Mouse (Mus musculus) embryonic facial prominence, embryonic 13.5 days (tissue): Measurements from ENCODE around the gene Krt8. TPM values are rescaled to one million over a fixed set of nuclear protein-coding genes. Genes with fewer than 3 reads are reported as not detected.
A peak's percentile ranks its signal among the peaks of the same experiment; 100 is the strongest.

Experiments
- ATAC-seq: fragments of 200-750 bp; cut with Nextera tagmentation; 2 replicates; pipeline ENCODE4 v1.8.0; 2017; ENCODE audit warnings: low read depth; ENCODE audit not compliant: insufficient number of reproducible peaks, insufficient read depth, low FRiP score, low TSS enrichment
- H3K27ac ChIP-seq: fragments of 300-500 bp; sonication (generic); 2 replicates; pipeline ENCODE4 v1.5.1; 2015; ENCODE audit warnings: moderate library complexity, mild to moderate bottlenecking, inconsistent platforms
- H3K27me3 ChIP-seq: fragments of 300-500 bp; sonication (generic); 2 replicates; pipeline ENCODE4 v1.6.1; 2015; ENCODE audit warnings: mild to moderate bottlenecking, inconsistent platforms
- H3K36me3 ChIP-seq: fragments of 300-500 bp; sonication (generic); 2 replicates; pipeline ENCODE4 v1.6.1; 2015; ENCODE audit warnings: mild to moderate bottlenecking, inconsistent platforms
- H3K4me1 ChIP-seq: fragments of 300-500 bp; sonication (generic); 2 replicates; pipeline ENCODE4 v1.6.1; 2015; ENCODE audit warnings: inconsistent platforms
- H3K4me2 ChIP-seq: fragments of 300-500 bp; sonication (generic); 2 replicates; pipeline ENCODE4 v1.6.1; 2015; ENCODE audit warnings: moderate library complexity, mild to moderate bottlenecking, inconsistent platforms
- H3K4me3 ChIP-seq: fragments of 300-500 bp; sonication (generic); 2 replicates; pipeline ENCODE4 v1.5.1; 2015; ENCODE audit warnings: mild to moderate bottlenecking, inconsistent platforms
- H3K9ac ChIP-seq: fragments of 300-500 bp; sonication (generic); 2 replicates; pipeline ENCODE4 v1.6.1; 2015; ENCODE audit warnings: mild to moderate bottlenecking, inconsistent platforms
- H3K9me3 ChIP-seq: fragments of 300-500 bp; sonication (generic); 2 replicates; pipeline ENCODE4 v1.6.1; 2016; ENCODE audit warnings: inconsistent platforms
- WGBS: fragments of 180-500 bp; shearing (Covaris S2); methylation state at CpG from one replicate; pipeline ENCODE4 v1.1.7; 2015; ENCODE audit warnings: mixed read lengths; 5-methylcytosine and 5-hydroxymethylcytosine counted together
- polyA plus RNA-seq: library from polyadenylated mRNA; unstranded; fragments of >200 nt; fragmentation: Nextera tagmentation; extraction: Ambion mirVana; gene quantifications from 2 replicates; pipeline ENCODE4 v1.2.1, GENCODE M21; 2015

Krt8 gene
- polyA plus RNA-seq, 1 experiment from 2014 or later = 38.6 TPM

GRCm38 (mm10) chr15:101990946-101991345 is 13.3 kb downstream of the Krt8 start:
- WGBS = 86% methylated on average over 6 of the region's 6 CpGs
- Histone ChIP-seq H3K4me2 (no peak overlapping the region), H3K9ac (no peak overlapping the region), H3K27me3 (0 out of 2 replicates have a peak, but pooled peaks cover 3% of the 10 kb centered on the region), H3K27ac (no peak overlapping the region), H3K9me3 (no peaks in the 10 kb centered on the region; the same call in 1 of the 2 replicates), H3K4me3 (no peak overlapping the region), H3K4me1 (peaks cover 12% of the 10 kb centered on the region), H3K36me3 (no peaks in the 10 kb centered on the region)
- ATAC-seq = no peak

GRCm38 (mm10) chr15:101988714-101989113 is 15.6 kb downstream of the Krt8 start:
- H3K27ac ChIP-seq = no peak overlapping the region
- no peak overlapping the region; the same call in 1 of the 2 replicates for H3K4me2 ChIP-seq
- 0 out of 2 replicates have a peak, but pooled peaks cover 3% of the 10 kb centered on the region for H3K27me3 ChIP-seq
- no peak overlapping the region for H3K9ac ChIP-seq
- no peak overlapping the region for H3K4me3 ChIP-seq
- H3K36me3 ChIP-seq = no peaks in the 10 kb centered on the region
- H3K4me1 ChIP-seq = peaks cover 16% of the 10 kb centered on the region
- no peaks in the 10 kb centered on the region for H3K9me3 ChIP-seq
- no peak for ATAC-seq
- 58% methylated on average over 8 of the region's 8 CpGs for WGBS

- Histone ChIP-seq H3K9me3 (no peaks in the 10 kb centered on the region), H3K4me1 (peaks cover 18% of the 10 kb centered on the region), H3K36me3 (no peaks in the 10 kb centered on the region), H3K4me3 (no peak overlapping the region), H3K27ac (no peak overlapping the region), H3K4me2 (peak overlapping the region; percentile 35), H3K9ac (no peak overlapping the region), H3K27me3 (0 out of 2 replicates have a peak, but pooled peaks cover 3% of the 10 kb centered on the region)
- under 1% methylated on average over 10 of the region's 10 CpGs for WGBS
- peak; percentile 66; the same call in 1 of the 2 replicates for ATAC-seq
These were observed 16.2 kb downstream of the Krt8 start for GRCm38 (mm10) chr15:101988119-101988518.

- no peak overlapping the region; the same call in 1 of the 2 replicates for H3K27ac ChIP-seq
- peaks cover 13% of the 10 kb centered on the region for H3K4me1 ChIP-seq
- no peaks in the 10 kb centered on the region for H3K9me3 ChIP-seq
- no peak overlapping the region for H3K4me3 ChIP-seq
- no peaks in the 10 kb centered on the region for H3K36me3 ChIP-seq
- ATAC-seq = no peak
- H3K27me3 ChIP-seq = 0 out of 2 replicates have a peak, but pooled peaks cover 3% of the 10 kb centered on the region
- H3K4me2 ChIP-seq = peak overlapping the region; percentile 55
- peak overlapping the region; percentile 51 for H3K9ac ChIP-seq
- 13% methylated on average over 6 of the region's 6 CpGs for WGBS
These were observed 19.5 kb downstream of the Krt8 start for GRCm38 (mm10) chr15:101984746-101985145.

DNA sequence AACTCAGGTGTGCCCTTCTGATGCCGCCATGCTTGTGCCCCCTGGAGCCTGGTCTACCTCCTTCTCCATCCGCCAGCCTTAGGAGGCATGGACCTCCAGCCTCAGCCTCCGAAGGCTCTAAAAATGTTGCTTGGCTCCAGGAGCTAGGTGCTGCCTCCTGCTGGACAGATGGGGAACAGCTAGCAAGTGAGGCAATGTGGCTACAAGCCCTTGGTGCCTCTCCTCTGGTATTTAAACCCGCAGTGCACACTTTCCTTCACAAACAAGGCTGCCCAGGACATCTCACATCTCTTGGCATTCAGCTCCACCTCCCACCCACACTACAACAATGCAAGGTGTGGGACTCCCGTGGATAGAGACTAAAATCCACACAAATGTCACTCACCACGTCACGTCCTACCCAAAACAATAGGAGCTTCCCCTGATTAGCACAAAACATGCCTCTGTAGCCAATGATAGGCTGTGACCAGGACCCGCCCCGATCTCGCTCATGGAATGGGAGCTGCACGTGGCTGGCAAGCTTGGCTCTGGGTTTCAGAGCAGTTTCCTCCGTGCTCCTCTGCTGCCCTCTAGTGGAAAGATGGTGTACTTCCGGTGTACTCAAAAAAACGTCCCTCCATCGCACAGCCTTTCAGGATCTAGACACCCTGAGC is 20.2 kb downstream of the Krt8 start:
- H3K9me3 ChIP-seq = no peaks in the 10 kb centered on the region
- WGBS = 1% methylated on average over 15 of the region's 15 CpGs
- peak; percentile 78 for ATAC-seq

GRCm38 (mm10) chr15:101983315-101983948 is 20.9 kb downstream of the Krt8 start:
- Histone ChIP-seq H3K9me3 (no peaks in the 10 kb centered on the region), H3K4me2 (peak overlapping the region; percentile 55), H3K4me3 (peak overlapping the region; percentile 29; the same call in 1 of the 2 replicates), H3K27me3 (no peaks in the 10 kb centered on the region), H3K36me3 (no peaks in the 10 kb centered on the region), H3K9ac (no peak overlapping the region), H3K27ac (peak overlapping the region; percentile 78), H3K4me1 (peaks cover 10% of the 10 kb centered on the region)
- no peak for ATAC-seq
- 79% methylated on average over 13 of the region's 13 CpGs for WGBS

More for the DNA sequence above, 20.2 kb downstream of the Krt8 start:
- Histone ChIP-seq H3K36me3 (no peaks in the 10 kb centered on the region), H3K4me3 (peak overlapping the region; percentile 29), H3K4me1 (peaks cover 13% of the 10 kb centered on the region), H3K27me3 (0 out of 2 replicates have a peak, but pooled peaks cover 3% of the 10 kb centered on the region), H3K27ac (peak overlapping the region; percentile 78), H3K9ac (peak overlapping the region; percentile 51), H3K4me2 (peak overlapping the region; percentile 55)

DNA sequence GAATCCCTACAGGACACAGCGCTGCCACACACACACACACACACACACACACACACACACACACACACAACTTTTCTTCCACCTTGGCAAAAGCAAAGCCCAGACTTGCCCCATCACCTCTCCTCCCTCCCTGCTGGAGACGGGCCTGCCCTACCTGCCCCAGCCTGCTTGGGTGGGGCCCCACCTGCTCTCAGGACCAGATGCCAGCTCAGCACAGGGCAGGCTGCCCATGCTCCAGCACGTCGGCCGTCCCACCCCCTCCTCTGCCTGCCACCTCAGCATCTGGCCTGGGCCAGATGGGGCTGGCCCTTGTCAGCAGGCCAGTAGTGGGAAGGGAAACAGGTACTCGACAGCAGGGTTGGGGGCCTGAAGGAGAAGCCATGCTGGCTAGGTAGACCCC is 23.4 kb downstream of the Krt8 start:
- peak overlapping the region; percentile 16; the same call in 1 of the 2 replicates for H3K9ac ChIP-seq

GRCm38 (mm10) chr15:101977043-101977726 is 27.1 kb downstream of the Krt8 start:
- Histone ChIP-seq H3K9ac (peak overlapping the region; percentile 71), H3K9me3 (no peaks in the 10 kb centered on the region), H3K27ac (peak overlapping the region; percentile 96), H3K4me1 (peaks cover 42% of the 10 kb centered on the region), H3K36me3 (no peaks in the 10 kb centered on the region), H3K27me3 (no peaks in the 10 kb centered on the region), H3K4me2 (peak overlapping the region; percentile 64), H3K4me3 (peak overlapping the region; percentile 34)
- ATAC-seq = peak; percentile 81
- 2% methylated on average over 39 of the region's 39 CpGs for WGBS

More for the DNA sequence above, 23.4 kb downstream of the Krt8 start:
- Histone ChIP-seq H3K4me3 (no peak overlapping the region), H3K27me3 (no peaks in the 10 kb centered on the region), H3K4me1 (peaks cover 33% of the 10 kb centered on the region), H3K9me3 (no peaks in the 10 kb centered on the region), H3K4me2 (no peak overlapping the region), H3K36me3 (no peaks in the 10 kb centered on the region), H3K27ac (peak overlapping the region; percentile 76)
- 62% methylated on average over 6 of the region's 6 CpGs for WGBS
- ATAC-seq = no peak

- WGBS = 54% methylated on average over 3 of the region's 3 CpGs
- Histone ChIP-seq H3K9ac (peak overlapping the region; percentile 71; the same call in 1 of the 2 replicates), H3K27me3 (no peaks in the 10 kb centered on the region), H3K9me3 (no peaks in the 10 kb centered on the region), H3K36me3 (no peaks in the 10 kb centered on the region), H3K4me2 (peak overlapping the region; percentile 64), H3K4me1 (peaks cover 42% of the 10 kb centered on the region), H3K27ac (peak overlapping the region; percentile 96), H3K4me3 (peak overlapping the region; percentile 34; the same call in 1 of the 2 replicates)
- no peak for ATAC-seq
These were observed 27.6 kb downstream of the Krt8 start for GRCm38 (mm10) chr15:101976641-101977040.

GRCm38 (mm10) chr15:101976023-101976422 is 28.3 kb downstream of the Krt8 start:
- Histone ChIP-seq H3K27me3 (no peaks in the 10 kb centered on the region), H3K4me3 (no peak overlapping the region), H3K36me3 (no peaks in the 10 kb centered on the region), H3K4me2 (no peak overlapping the region), H3K27ac (peak overlapping the region; percentile 96), H3K4me1 (peaks cover 42% of the 10 kb centered on the region), H3K9ac (peak overlapping the region; percentile 32; the same call in 1 of the 2 replicates), H3K9me3 (no peaks in the 10 kb centered on the region)
- 54% methylated on average over 5 of the region's 5 CpGs for WGBS
- ATAC-seq = no peak

DNA sequence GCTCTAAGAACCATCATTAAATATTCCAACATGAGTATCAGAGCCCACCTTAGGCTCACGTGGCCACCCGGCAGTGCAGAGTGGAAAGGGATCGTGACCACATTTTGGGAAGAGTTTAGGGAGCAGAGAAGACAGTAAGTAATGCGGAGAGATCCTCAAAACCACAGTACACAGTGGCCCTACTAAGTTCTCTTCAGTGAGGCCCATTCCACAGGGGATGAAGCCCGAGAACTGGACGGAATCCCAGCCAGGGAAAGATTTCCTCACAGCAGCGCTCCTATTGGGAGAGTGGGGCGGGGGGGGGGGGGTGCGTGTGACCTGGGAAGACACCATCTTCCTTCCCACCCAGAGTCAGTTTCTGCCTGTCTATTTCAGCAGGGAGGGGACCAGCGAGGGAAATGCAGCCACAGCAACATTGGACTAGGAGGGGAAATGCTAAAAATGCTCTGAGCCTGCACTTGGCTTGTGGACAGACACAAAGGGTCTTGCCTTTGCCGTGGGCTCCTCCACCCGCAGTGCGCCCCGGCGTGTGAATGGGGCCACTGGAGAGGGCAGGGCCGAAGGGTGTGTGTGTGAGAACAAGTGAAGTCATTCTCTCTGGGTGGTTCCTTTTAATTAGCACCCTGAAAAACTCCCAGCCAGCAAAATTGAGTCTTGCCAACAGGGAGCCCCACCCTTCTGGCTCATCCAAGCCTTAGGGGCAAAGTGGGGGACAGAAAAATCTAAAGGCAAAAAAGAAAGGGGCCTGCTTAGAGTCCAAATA is 30.0 kb downstream of the Krt8 start:
- no peak overlapping the region for H3K4me2 ChIP-seq
- no peaks in the 10 kb centered on the region for H3K36me3 ChIP-seq
- H3K4me1 ChIP-seq = peaks cover 42% of the 10 kb centered on the region
- 53% methylated on average over 16 of the region's 16 CpGs for WGBS
- no peak for ATAC-seq
- no peaks in the 10 kb centered on the region for H3K9me3 ChIP-seq
- no peak overlapping the region for H3K4me3 ChIP-seq
- H3K27ac ChIP-seq = peak overlapping the region; percentile 96; the same call in 1 of the 2 replicates
- no peak overlapping the region for H3K9ac ChIP-seq
- H3K27me3 ChIP-seq = no peaks in the 10 kb centered on the region
